Mouse (Mus musculus) hindbrain, embryonic 10.5 days (tissue): ENCODE data around the gene Suds3. TPM values are rescaled to one million over a fixed set of nuclear protein-coding genes. Genes with fewer than 3 reads are reported as not detected.

Experiments
- DNase-seq: peaks from one replicate; pipeline ENCODE4 v3.0.0-alpha.2; 2017; ENCODE audit warnings: low spot score
- H3K27ac ChIP-seq: fragments of 300-500 bp; sonication (generic); 2 replicates; pipeline ENCODE4 v1.5.1; 2016; ENCODE audit warnings: mild to moderate bottlenecking, moderate library complexity
- H3K27me3 ChIP-seq: fragments of 300-500 bp; sonication (generic); 2 replicates; pipeline ENCODE4 v1.6.1; 2016; ENCODE audit warnings: mild to moderate bottlenecking; ENCODE audit not compliant: poor library complexity, insufficient read depth, severe bottlenecking
- H3K36me3 ChIP-seq: fragments of 300-500 bp; sonication (generic); 2 replicates; pipeline ENCODE4 v1.6.1; 2016; ENCODE audit warnings: mild to moderate bottlenecking, moderate library complexity
- H3K4me1 ChIP-seq: fragments of 300-500 bp; sonication (generic); replicated peaks from 2 replicates; pipeline ENCODE4 v1.6.1; 2016; ENCODE audit warnings: mild to moderate bottlenecking
- H3K4me3 ChIP-seq: fragments of 300-500 bp; sonication (generic); 2 replicates; pipeline ENCODE4 v1.5.1; 2016; ENCODE audit warnings: mild to moderate bottlenecking, moderate library complexity
- H3K9me3 ChIP-seq: fragments of 300-500 bp; sonication (generic); 2 replicates; pipeline ENCODE4 v1.6.1; 2016; ENCODE audit warnings: mild to moderate bottlenecking, moderate library complexity
- WGBS: fragments of 180-500 bp; shearing (Covaris S2); methylation state at CpG from one replicate; pipeline ENCODE4 v1.1.7; 2016; 5-methylcytosine and 5-hydroxymethylcytosine counted together
- polyA plus RNA-seq: library from polyadenylated mRNA; unstranded; fragments of >200 nt; fragmentation: Nextera tagmentation; extraction: Ambion mirVana; gene quantifications from 2 replicates; pipeline ENCODE4 v1.2.1, GENCODE M21; 2016

Gene Suds3
- polyA plus RNA-seq, 1 experiment from 2014 or later, result 90.4 TPM

- H3K36me3 ChIP-seq, result no peaks in the 10 kb centered on the region
- WGBS, result 71% methylated on average over 10 of the region's 10 CpGs
- no peak overlapping the region for H3K27ac ChIP-seq
- H3K27me3 ChIP-seq, result no peaks in the 10 kb centered on the region
- no peaks in the 10 kb centered on the region for H3K9me3 ChIP-seq
- no peak for DNase-seq
- H3K4me1 ChIP-seq, result no peaks in the 10 kb centered on the region
- H3K4me3 ChIP-seq, result no peak overlapping the region
Observed at GRCm38 (mm10) chr5:117045101-117045500, 70.8 kb downstream of the Suds3 start.

- no peaks in the 10 kb centered on the region for H3K4me1 ChIP-seq
- H3K27me3 ChIP-seq, result no peaks in the 10 kb centered on the region
- H3K9me3 ChIP-seq, result no peaks in the 10 kb centered on the region
- WGBS, result 71% methylated on average over 11 of the region's 11 CpGs
- H3K4me3 ChIP-seq, result no peak overlapping the region
- no peaks in the 10 kb centered on the region for H3K36me3 ChIP-seq
- no peak for DNase-seq
- no peak overlapping the region for H3K27ac ChIP-seq
Observed at GRCm38 (mm10) chr5:117042661-117043060, 73.3 kb downstream of the Suds3 start.

Other genes with a start within 250 kb of the Suds3 start
- gene Taok3, start 4.0 kb upstream of the Suds3 start, polyA plus RNA-seq, result 10.4 and 16.4 TPM in 2 replicates
- 928 and 949 TPM in 2 replicates for gene Pebp1, start 171.5 kb upstream of the Suds3 start, polyA plus RNA-seq
- gene Vsig10, start 203.0 kb upstream of the Suds3 start, polyA plus RNA-seq, result 1.8 and 3.4 TPM in 2 replicates
- gene Wsb2, start 241.2 kb upstream of the Suds3 start, polyA plus RNA-seq, result 56.9 and 86.8 TPM in 2 replicates